In genomic region chr2:36104436-36104955, GRCm38 (mm10) we compare ENCODE assay signal across 8 mouse cellular contexts. TPM values are rescaled to one million over a fixed set of nuclear protein-coding genes. Genes with fewer than 3 reads are reported as not detected.
DNase-seq lines count a peak whose midpoint lies in the region; ATAC-seq and TF ChIP-seq lines count a peak whose summit lies in the region.

No protein-coding gene starts in this region.

- peak overlapping the region; percentile 88 for H3K9ac ChIP-seq in embryonic facial prominence, embryonic 12.5 days
- peak overlapping the region; percentile 32; the same call in 1 of the 2 replicates for H3K9ac ChIP-seq in intestine, embryonic 15.5 days
- H3K9ac ChIP-seq in neural tube, embryonic 13.5 days, result peak overlapping the region; percentile 31; the same call in 1 of the 2 replicates

- H3K4me3 ChIP-seq in layer of hippocampus, adult 2 months, result peak overlapping the region; percentile 42
- peak overlapping the region; percentile 62 for H3K4me3 ChIP-seq in embryonic facial prominence, embryonic 12.5 days
- H3K4me3 ChIP-seq in intestine, embryonic 15.5 days (replicated peaks), result peak overlapping the region; percentile 43
- H3K4me3 ChIP-seq in neural tube, embryonic 13.5 days, result peak overlapping the region; percentile 35

- peaks cover 52% of the 10 kb centered on the region for H3K4me1 ChIP-seq in embryonic facial prominence, embryonic 12.5 days
- H3K4me1 ChIP-seq in intestine, embryonic 15.5 days (replicated peaks), result peaks cover 28% of the 10 kb centered on the region
- H3K4me1 ChIP-seq in neural tube, embryonic 13.5 days (replicated peaks), result peaks cover 36% of the 10 kb centered on the region

- WGBS in embryonic facial prominence, embryonic 12.5 days, result under 1% methylated on average over 32 of the region's 32 CpGs
- under 1% methylated on average over 32 of the region's 32 CpGs for WGBS in intestine, embryonic 15.5 days
- WGBS in neural tube, embryonic 13.5 days, result under 1% methylated on average over 32 of the region's 32 CpGs

- DNase-seq in layer of hippocampus, adult 2 months (ENCODE audit: low spot score in 2 of 2), result no peak
- DNase-seq in layer of hippocampus, postnatal 14 days (ENCODE audit: low spot score in 2 of 2), result no peak
- DNase-seq in left cerebral cortex, adult 8-10 months (ENCODE audit: low spot score in 2 of 2), result no peak
- no peak for DNase-seq in left cerebral cortex, postnatal 14 days (ENCODE audit: low spot score in 2 of 2)
- DNase-seq in thymus, postnatal 36 days, result no peak

- intact Hi-C loops in left cerebral cortex, postnatal 14 days (cut with DNase I), result no loop called here

- no peak for TF ChIP-seq CTCF in layer of hippocampus, adult 2 months (conservative IDR thresholded peaks at IDR 0.05)

- H3K36me3 ChIP-seq in embryonic facial prominence, embryonic 12.5 days, result no peaks in the 10 kb centered on the region
- no peaks in the 10 kb centered on the region for H3K36me3 ChIP-seq in intestine, embryonic 15.5 days
- H3K36me3 ChIP-seq in neural tube, embryonic 13.5 days, result no peaks in the 10 kb centered on the region

- no peak overlapping the region; the same call in 1 of the 2 replicates for H3K27ac ChIP-seq in layer of hippocampus, adult 2 months
- peak overlapping the region; percentile 92 for H3K27ac ChIP-seq in embryonic facial prominence, embryonic 12.5 days
- no peak overlapping the region for H3K27ac ChIP-seq in intestine, embryonic 15.5 days
- H3K27ac ChIP-seq in neural tube, embryonic 13.5 days (replicated peaks), result no peak overlapping the region

- H3K27me3 ChIP-seq in embryonic facial prominence, embryonic 12.5 days, result peaks cover 80% of the 10 kb centered on the region
- peaks cover 87% of the 10 kb centered on the region for H3K27me3 ChIP-seq in intestine, embryonic 15.5 days (replicated peaks)
- peaks cover 100% of the 10 kb centered on the region for H3K27me3 ChIP-seq in neural tube, embryonic 13.5 days

- no peak for ATAC-seq in embryonic facial prominence, embryonic 12.5 days (ENCODE audit: insufficient number of reproducible peaks, insufficient read depth, low FRiP score, low TSS enrichment)
- no peak for ATAC-seq in intestine, embryonic 15.5 days
- no peak for ATAC-seq in neural tube, embryonic 13.5 days (ENCODE audit: low read depth)

- H3K4me2 ChIP-seq in embryonic facial prominence, embryonic 12.5 days (replicated peaks), result peak overlapping the region; percentile 77
- peak overlapping the region; percentile 82 for H3K4me2 ChIP-seq in intestine, embryonic 15.5 days (replicated peaks)
- peak overlapping the region; percentile 58 for H3K4me2 ChIP-seq in neural tube, embryonic 13.5 days

- no peaks in the 10 kb centered on the region for H3K9me3 ChIP-seq in embryonic facial prominence, embryonic 12.5 days
- H3K9me3 ChIP-seq in intestine, embryonic 15.5 days, result no peaks in the 10 kb centered on the region
- no peaks in the 10 kb centered on the region for H3K9me3 ChIP-seq in neural tube, embryonic 13.5 days

RNA-seq across cellular contexts. Expression of gene Lhx6, which starts 0.7 kb away (rescaled TPM):
- total RNA-seq in layer of hippocampus, adult 2 months (2021), result 10 to 100 TPM; 15.5 to 16.0 TPM
- total RNA-seq in layer of hippocampus, postnatal 14 days (2021), result 10 to 100 TPM; 17.5 to 19.7 TPM
- 15.5 and 22.3 TPM in 2 replicates for polyA plus RNA-seq in embryonic facial prominence, embryonic 12.5 days (2016; fragmentation: Nextera tagmentation; extraction: Ambion mirVana)
- polyA plus RNA-seq in intestine, embryonic 15.5 days (2015; fragmentation: Nextera tagmentation; extraction: Ambion mirVana), result 1.6 and 2.0 TPM in 2 replicates
- polyA plus RNA-seq in neural tube, embryonic 13.5 days (2015; fragmentation: Nextera tagmentation; extraction: Ambion mirVana), result 0.87 and 1.2 TPM in 2 replicates
- total RNA-seq in left cerebral cortex, adult 8-10 months (2022), result 10 to 100 TPM; 15.4 to 20.3 (median 19.0) TPM
- 10 to 100 TPM; 20.7 to 21.9 TPM for total RNA-seq in left cerebral cortex, postnatal 14 days (2021)

RNA-seq across cellular contexts. Expression of gene Mrrf, which starts 31.7 kb away (rescaled TPM):
- total RNA-seq in layer of hippocampus, adult 2 months (2021), result 10 to 100 TPM; 13.8 to 18.6 TPM
- total RNA-seq in layer of hippocampus, postnatal 14 days (2021), result 10 to 100 TPM; 16.2 to 19.1 TPM
- polyA plus RNA-seq in embryonic facial prominence, embryonic 12.5 days (2016; fragmentation: Nextera tagmentation; extraction: Ambion mirVana), result 24.5 and 29.1 TPM in 2 replicates
- 35.1 and 35.9 TPM in 2 replicates for polyA plus RNA-seq in intestine, embryonic 15.5 days (2015; fragmentation: Nextera tagmentation; extraction: Ambion mirVana)
- 30.7 and 33.7 TPM in 2 replicates for polyA plus RNA-seq in neural tube, embryonic 13.5 days (2015; fragmentation: Nextera tagmentation; extraction: Ambion mirVana)
- total RNA-seq in left cerebral cortex, adult 8-10 months (2022), result 10 to 100 TPM; 15.4 to 25.6 (median 18.5) TPM
- 10 to 100 TPM; 14.2 to 16.1 TPM for total RNA-seq in left cerebral cortex, postnatal 14 days (2021)

RNA-seq across cellular contexts. Expression of gene Rbm18, which starts 32.1 kb away (rescaled TPM):
- total RNA-seq in layer of hippocampus, adult 2 months (2021), result 10 to 100 TPM; 41.7 to 46.3 TPM
- 10 to 100 TPM; 49.5 to 50.8 TPM for total RNA-seq in layer of hippocampus, postnatal 14 days (2021)
- polyA plus RNA-seq in embryonic facial prominence, embryonic 12.5 days (2016; fragmentation: Nextera tagmentation; extraction: Ambion mirVana), result 96.2 and 96.3 TPM in 2 replicates
- polyA plus RNA-seq in intestine, embryonic 15.5 days (2015; fragmentation: Nextera tagmentation; extraction: Ambion mirVana), result 49.0 and 54.4 TPM in 2 replicates
- polyA plus RNA-seq in neural tube, embryonic 13.5 days (2015; fragmentation: Nextera tagmentation; extraction: Ambion mirVana), result 140 and 142 TPM in 2 replicates
- total RNA-seq in left cerebral cortex, adult 8-10 months (2022), result 10 to 100 TPM; 42.1 to 48.2 (median 42.9) TPM
- total RNA-seq in left cerebral cortex, postnatal 14 days (2021), result 10 to 100 TPM; 53.2 to 55.2 TPM

RNA-seq across cellular contexts. Expression of gene Morn5, which starts 55.2 kb away (rescaled TPM):
- 1 to 10 TPM; 1.4 to 1.7 TPM for total RNA-seq in layer of hippocampus, adult 2 months (2021)
- total RNA-seq in layer of hippocampus, postnatal 14 days (2021), result 1 to 10 TPM; 2.7 to 2.9 TPM
- 0.24 and 0.56 TPM in 2 replicates for polyA plus RNA-seq in embryonic facial prominence, embryonic 12.5 days (2016; fragmentation: Nextera tagmentation; extraction: Ambion mirVana)
- 0.21 TPM in 1 of 2 replicates, not detected in the other for polyA plus RNA-seq in intestine, embryonic 15.5 days (2015; fragmentation: Nextera tagmentation; extraction: Ambion mirVana)
- 1.2 TPM in 1 of 2 replicates, not detected in the other for polyA plus RNA-seq in neural tube, embryonic 13.5 days (2015; fragmentation: Nextera tagmentation; extraction: Ambion mirVana)
- 1 to 10 TPM; 1.5 to 2.6 (median 2.1) TPM for total RNA-seq in left cerebral cortex, adult 8-10 months (2022)
- total RNA-seq in left cerebral cortex, postnatal 14 days (2021), result 1 to 10 TPM; 1.3 to 1.8 TPM

RNA-seq across cellular contexts. Expression of gene Ndufa8, which starts 55.3 kb away (rescaled TPM):
- total RNA-seq in layer of hippocampus, adult 2 months (2021), result 100 to 1,000 TPM; 175 to 180 TPM
- 100 to 1,000 TPM; 186 to 192 TPM for total RNA-seq in layer of hippocampus, postnatal 14 days (2021)
- polyA plus RNA-seq in embryonic facial prominence, embryonic 12.5 days (2016; fragmentation: Nextera tagmentation; extraction: Ambion mirVana), result 185 and 199 TPM in 2 replicates
- polyA plus RNA-seq in intestine, embryonic 15.5 days (2015; fragmentation: Nextera tagmentation; extraction: Ambion mirVana), result 288 and 322 TPM in 2 replicates
- 279 and 287 TPM in 2 replicates for polyA plus RNA-seq in neural tube, embryonic 13.5 days (2015; fragmentation: Nextera tagmentation; extraction: Ambion mirVana)
- 100 to 1,000 TPM; 173 to 188 (median 186) TPM for total RNA-seq in left cerebral cortex, adult 8-10 months (2022)
- total RNA-seq in left cerebral cortex, postnatal 14 days (2021), result 100 to 1,000 TPM; 186 to 200 TPM

Comparison
In these comparisons a context has a peak if more than half of its experiments do, and no peak if none do; other contexts are left out.
1. H3K9ac ChIP-seq: peak in every context shown above with its lines; median percentile 88 in embryonic facial prominence, embryonic 12.5 days; 32 in intestine, embryonic 15.5 days; 31 in neural tube, embryonic 13.5 days.